37 mouse cellular contexts compared by ENCODE assay signal in genomic region chr7:30221433-30221832, GRCm38 (mm10). TPM values are rescaled to one million over a fixed set of nuclear protein-coding genes. Genes with fewer than 3 reads are reported as not detected.
"Had no signal": no experiment of that assay in that cellular context is flagged by ENCODE, and none has a peak within 500 bp of the region (broad histone marks: within the 10 kb centered on the region; RNA-seq: fewer than 3 reads in every experiment).

No protein-coding gene starts in this region.

- DNase-seq: gastrocnemius, adult 2 months; gastrocnemius, postnatal 10 days; gastrocnemius, postnatal 25 days; heart, adult 18-20 months; heart, postnatal 10 days; heart, postnatal 4 days; kidney, adult 18-20 months; kidney, adult 8-10 months; kidney, postnatal 10 days; kidney, postnatal 25 days; kidney, postnatal 4 days; liver, embryonic 13.5 days had no signal

RNA-seq across cellular contexts. Expression of gene Ovol3, which starts 14.1 kb away (rescaled TPM):
- total RNA-seq: gastrocnemius, adult 2 months; gastrocnemius, postnatal 25 days; granulocyte monocyte progenitor cell, adult 5-6 weeks; heart, adult 18-20 months; heart, adult 8-10 months; heart, postnatal 10 days; heart, postnatal 25 days; heart, postnatal 4 days; layer of hippocampus, adult 2 months; layer of hippocampus, postnatal 10 days; layer of hippocampus, postnatal 25 days; left cerebral cortex, adult 2 months; left cerebral cortex, postnatal 14 days; left cerebral cortex, postnatal 36 days had no signal
- polyA plus RNA-seq: heart, embryonic 10.5 days; heart, embryonic 12.5 days; heart, embryonic 14.5 days; hindbrain, embryonic 10.5 days; hindbrain, embryonic 12.5 days; hindbrain, embryonic 14.5 days; hindbrain, embryonic 16.5 days; inflammation-experienced regulatory T-cells, adult 6 months; intestine, embryonic 15.5 days; intestine, postnatal 0 days; kidney, embryonic 14.5 days; kidney, embryonic 16.5 days; limb, embryonic 10.5 days; limb, embryonic 12.5 days; liver, embryonic 11.5 days; liver, embryonic 13.5 days; liver, embryonic 15.5 days had no signal

RNA-seq across cellular contexts. Expression of gene Cox7a1, which starts 37.5 kb away (rescaled TPM):
- total RNA-seq: granulocyte monocyte progenitor cell, adult 5-6 weeks had no signal
